Mouse (Mus musculus): Measurements from ENCODE around the gene Sema3a. TPM values are rescaled to one million over a fixed set of nuclear protein-coding genes. Genes with fewer than 3 reads are reported as not detected.
A peak's percentile ranks its signal among the peaks of the same experiment; 100 is the strongest.

Sema3a gene
- total RNA-seq, 2 experiments from 2014 or later: 1.0 to 2.4 TPM

- no peak for TF ChIP-seq CTCF (IDR thresholded peaks at IDR 0.05)
- Histone ChIP-seq H3K27ac (no peak overlapping the region), H3K4me3 (no peak overlapping the region)
- DNase-seq: no peak
- intact Hi-C loops (cut with DNase I): no loop called here
Measured at GRCm38 (mm10) chr5:13351611-13352010, 226.4 kb downstream of the Sema3a start.

DNA sequence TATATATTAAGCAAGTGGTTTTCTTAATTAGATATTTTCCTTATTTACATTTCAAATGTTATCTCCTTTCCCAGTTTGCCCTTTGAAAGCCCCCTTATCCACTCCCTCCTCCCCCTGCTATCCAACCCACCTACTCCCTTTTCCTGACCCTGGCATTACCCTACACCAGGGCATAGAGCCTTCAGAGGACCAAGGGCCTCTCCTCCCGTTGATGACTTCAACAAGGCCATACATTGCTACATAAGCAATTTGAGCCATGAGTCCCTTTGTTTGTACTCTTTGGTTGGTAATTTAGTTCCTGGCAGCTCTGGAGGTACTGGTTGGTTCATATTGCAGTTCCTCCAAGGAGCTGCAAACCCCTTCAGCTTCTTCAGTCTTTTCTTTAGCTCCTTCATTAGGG is 227.8 kb downstream of the Sema3a start:
- no peak for DNase-seq
- TF ChIP-seq CTCF (IDR thresholded peaks at IDR 0.05): no peak
- intact Hi-C loops (cut with DNase I): no loop called here
- Histone ChIP-seq H3K4me3 (no peak overlapping the region), H3K27ac (no peak overlapping the region)

GRCm38 (mm10) chr5:13353539-13353938 is 228.3 kb downstream of the Sema3a start:
- no peak overlapping the region for H3K4me3 ChIP-seq
- DNase-seq: no peak
- no peak for TF ChIP-seq CTCF (IDR thresholded peaks at IDR 0.05)
- intact Hi-C loops (cut with DNase I): no loop called here
- no peak overlapping the region for H3K27ac ChIP-seq

DNA sequence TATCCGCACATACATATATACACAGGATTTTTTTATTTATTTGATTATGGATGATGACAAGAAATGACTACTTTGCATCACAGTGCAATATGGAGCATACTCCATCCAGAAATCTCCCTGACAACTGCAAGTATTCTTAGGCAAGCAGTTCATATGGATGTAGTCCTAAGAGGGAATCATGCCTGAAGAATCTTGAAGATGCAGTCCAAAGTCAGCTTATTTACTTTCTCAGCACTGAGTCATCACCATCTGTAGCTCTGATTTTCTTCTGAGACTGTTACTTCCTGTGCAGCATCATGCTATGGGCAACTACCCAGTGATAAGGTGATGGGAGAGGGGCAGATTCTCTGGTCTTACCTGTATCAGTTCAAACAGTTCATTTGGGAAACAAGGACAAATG is 229.7 kb downstream of the Sema3a start:
- TF ChIP-seq CTCF (IDR thresholded peaks at IDR 0.05): no peak
- H3K27ac ChIP-seq: no peak overlapping the region
- intact Hi-C loops (cut with DNase I): no loop called here

DNA sequence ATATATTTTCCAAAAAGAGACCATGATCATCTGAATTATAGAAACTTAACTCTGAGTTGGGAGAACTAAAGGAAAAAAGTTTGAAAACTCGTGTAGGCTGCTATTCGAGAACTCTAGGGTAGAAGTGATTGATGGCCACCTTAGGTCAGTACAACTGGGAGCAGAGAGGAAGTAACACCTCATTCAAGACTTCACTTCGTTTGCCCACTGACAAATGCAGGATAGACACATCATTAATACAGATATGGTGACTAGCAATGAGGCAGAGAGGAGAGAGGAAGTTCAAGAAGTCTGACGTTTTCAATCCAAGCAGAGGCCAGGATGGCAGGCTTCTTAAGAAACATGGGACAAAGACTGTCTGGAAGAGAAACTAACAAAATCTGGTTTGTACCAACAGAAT is 233.6 kb downstream of the Sema3a start:
- intact Hi-C loops (cut with DNase I): no loop called here
- TF ChIP-seq CTCF (IDR thresholded peaks at IDR 0.05): no peak
- H3K4me3 ChIP-seq: no peak overlapping the region
- no peak overlapping the region for H3K27ac ChIP-seq
- DNase-seq: no peak

More for the DNA sequence above, 229.7 kb downstream of the Sema3a start:
- no peak overlapping the region for H3K4me3 ChIP-seq
- DNase-seq: no peak

- TF ChIP-seq CTCF (IDR thresholded peaks at IDR 0.05): no peak
- H3K4me3 ChIP-seq: no peak overlapping the region
- intact Hi-C loops (cut with DNase I): no loop called here
- no peak for DNase-seq
- H3K27ac ChIP-seq: no peak overlapping the region
Measured at GRCm38 (mm10) chr5:13360711-13361110, 235.5 kb downstream of the Sema3a start.

GRCm38 (mm10) chr5:13365108-13365507 is 239.9 kb downstream of the Sema3a start:
- DNase-seq: no peak
- intact Hi-C loops (cut with DNase I): no loop called here
- Histone ChIP-seq H3K4me3 (no peak overlapping the region), H3K27ac (no peak overlapping the region)
- no peak for TF ChIP-seq CTCF (IDR thresholded peaks at IDR 0.05)

- H3K27ac ChIP-seq: no peak overlapping the region
- H3K4me3 ChIP-seq: no peak overlapping the region
- no peak for DNase-seq
- intact Hi-C loops (cut with DNase I): no loop called here
- TF ChIP-seq CTCF (IDR thresholded peaks at IDR 0.05): no peak
Measured at GRCm38 (mm10) chr5:13379223-13379622, 254.0 kb downstream of the Sema3a start.

GRCm38 (mm10) chr5:13384047-13384446 is 258.8 kb downstream of the Sema3a start:
- DNase-seq: no peak
- intact Hi-C loops (cut with DNase I): no loop called here
- no peak overlapping the region for H3K4me3 ChIP-seq
- TF ChIP-seq CTCF (IDR thresholded peaks at IDR 0.05): no peak
- H3K27ac ChIP-seq: no peak overlapping the region

- H3K4me3 ChIP-seq: no peak overlapping the region
- TF ChIP-seq CTCF (IDR thresholded peaks at IDR 0.05): no peak
- DNase-seq: no peak
- no peak overlapping the region for H3K27ac ChIP-seq
- intact Hi-C loops (cut with DNase I): no loop called here
Measured at GRCm38 (mm10) chr5:13384714-13385113, 259.5 kb downstream of the Sema3a start.

- intact Hi-C loops (cut with DNase I): no loop called here
- no peak for DNase-seq
- no peak for TF ChIP-seq CTCF (IDR thresholded peaks at IDR 0.05)
- no peak overlapping the region for H3K4me3 ChIP-seq
- no peak overlapping the region for H3K27ac ChIP-seq
Measured at GRCm38 (mm10) chr5:13386603-13387002, 261.4 kb downstream of the Sema3a start.

- TF ChIP-seq CTCF (IDR thresholded peaks at IDR 0.05): no peak
- intact Hi-C loops (cut with DNase I): no loop called here
- Histone ChIP-seq H3K4me3 (no peak overlapping the region), H3K27ac (no peak overlapping the region)
- DNase-seq: no peak
Measured at GRCm38 (mm10) chr5:13387679-13388078, 262.5 kb downstream of the Sema3a start.

GRCm38 (mm10) chr5:13389995-13390394 is 264.8 kb downstream of the Sema3a start:
- no peak overlapping the region for H3K27ac ChIP-seq
- intact Hi-C loops (cut with DNase I): no loop called here

DNA sequence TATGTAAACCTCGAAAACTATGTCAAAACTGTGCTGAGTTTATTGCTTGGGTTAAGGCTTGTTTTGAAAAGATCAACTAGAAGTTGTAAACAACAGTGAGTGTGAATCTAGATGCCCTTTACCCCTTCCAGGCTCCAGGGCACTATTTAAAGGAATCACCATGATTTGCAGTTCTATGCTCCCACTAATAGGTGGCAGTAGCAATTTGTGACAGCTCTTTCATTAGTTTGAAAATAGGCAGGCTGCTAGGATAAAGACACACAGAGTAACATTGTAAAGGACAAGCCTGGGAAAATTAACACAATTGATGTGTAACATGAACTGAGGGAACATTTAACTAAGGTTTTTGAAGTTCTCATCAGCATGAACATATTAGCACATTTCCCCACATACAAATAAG is 280.2 kb downstream of the Sema3a start:
- peak; percentile 71 for TF ChIP-seq CTCF (IDR thresholded peaks at IDR 0.05)
- H3K27ac ChIP-seq: no peak overlapping the region
- DNase-seq: no peak
- H3K4me3 ChIP-seq: no peak overlapping the region
- intact Hi-C loops (cut with DNase I): loop anchor here (2.0 kb wide), 1 partner anchor 179 kb away; no protein-coding TSS in a partner anchor

More at GRCm38 (mm10) chr5:13389995-13390394, 264.8 kb downstream of the Sema3a start:
- TF ChIP-seq CTCF (IDR thresholded peaks at IDR 0.05): no peak
- H3K4me3 ChIP-seq: no peak overlapping the region
- no peak for DNase-seq
